Mouse (Mus musculus) left cerebral cortex, postnatal 25 days (tissue): ENCODE data around the gene Snapc4. TPM values are rescaled to one million over a fixed set of nuclear protein-coding genes. Genes with fewer than 3 reads are reported as not detected.

ENCODE experiments used
- DNase-seq, 2 experiments: peaks; one replicate each; pipeline ENCODE4 v3.0.0; 2022; ENCODE audit warnings: low spot score in 2 of 2, mixed read lengths in 1 of 2
- intact Hi-C: fragments of 180-260 bp; cut with DNase I; formaldehyde crosslinking; loops from one replicate; pipeline ENCODE4 v1.15.1; 2025
- total RNA-seq, 2 experiments: library from RNA; stranded (reverse); gene quantifications; 2 replicates each; pipeline ENCODE4 v1.2.3; 2021

Gene Snapc4
- 10 to 100 TPM; 56.9 to 67.7 TPM for total RNA-seq

DNA sequence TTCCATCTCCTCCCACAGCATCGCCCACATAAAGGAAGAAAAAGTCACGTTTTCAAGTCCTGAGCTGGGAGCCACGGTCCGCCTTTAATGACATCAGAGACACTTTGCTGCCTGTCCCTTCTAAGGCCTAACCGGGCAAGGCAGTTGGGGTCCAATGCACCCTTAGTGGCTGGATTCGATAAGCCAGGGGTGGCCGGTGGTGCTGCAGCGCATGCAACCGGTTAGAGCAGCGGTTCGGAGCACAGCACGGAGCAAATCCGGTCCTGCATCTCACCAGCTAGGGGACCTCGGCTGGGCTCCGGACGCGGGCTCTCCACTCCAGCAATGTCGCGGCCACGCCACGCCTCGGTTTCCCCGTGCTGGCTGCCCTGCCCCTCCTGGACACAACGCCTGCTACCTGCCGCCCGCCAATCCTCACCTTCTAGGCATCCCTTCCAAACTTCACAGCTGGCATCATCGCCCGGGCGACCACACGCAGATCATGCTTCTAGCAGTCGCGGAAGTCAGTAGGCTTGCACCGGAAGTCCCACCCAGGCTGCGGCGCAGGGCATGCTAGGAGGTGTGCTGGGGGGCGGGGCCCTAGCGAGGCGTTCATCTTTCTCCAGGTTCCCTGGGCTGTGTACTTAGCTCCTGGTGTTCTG lies at the start of gene Snapc4:
Snapc4 (minus strand) TSS at position 523 of the 641 bp plus-strand sequence.
- DNase-seq = peak; percentile 80 to 90
- intact Hi-C loops = no loop called here

DNA sequence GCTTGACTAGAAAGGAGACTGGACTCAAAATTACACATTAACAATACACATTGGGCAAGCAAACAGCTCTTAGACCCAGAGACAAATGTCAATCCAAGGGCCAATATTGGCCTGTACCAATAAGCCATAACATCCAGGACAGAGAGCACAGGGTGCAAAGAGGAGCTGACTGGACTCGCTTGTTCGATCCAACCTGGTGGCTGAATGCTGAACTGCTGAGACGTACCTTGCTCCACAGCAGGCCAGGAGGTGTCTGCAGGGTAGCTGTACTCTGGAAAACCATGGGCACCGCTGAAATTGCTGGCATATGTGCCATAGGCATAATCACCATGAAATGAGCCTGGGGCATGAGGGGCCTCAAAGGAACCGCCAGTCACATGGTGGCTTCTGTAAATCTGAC lies 49.4 kb upstream of the Snapc4 start:
- no peak for DNase-seq
- intact Hi-C loops = no loop called here

DNA sequence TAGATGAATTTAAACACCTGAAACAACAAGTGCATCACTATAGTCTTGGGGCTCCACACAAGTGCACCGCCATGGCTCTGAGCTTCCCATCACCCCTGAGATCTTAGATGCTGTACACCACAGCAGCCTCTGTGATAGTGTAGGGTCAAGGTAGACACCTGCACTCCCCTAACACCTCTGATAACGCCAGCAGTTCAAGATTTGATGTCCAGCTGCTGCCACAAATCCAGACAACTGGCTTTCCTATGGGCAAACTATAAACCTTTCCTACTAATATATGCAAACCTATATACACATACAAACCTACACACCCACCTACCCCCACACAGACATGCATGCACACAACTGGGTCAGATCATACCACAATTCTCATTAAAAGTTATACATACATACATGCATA lies 44.1 kb upstream of the Snapc4 start:
- no peak for DNase-seq
- intact Hi-C loops = no loop called here

DNA sequence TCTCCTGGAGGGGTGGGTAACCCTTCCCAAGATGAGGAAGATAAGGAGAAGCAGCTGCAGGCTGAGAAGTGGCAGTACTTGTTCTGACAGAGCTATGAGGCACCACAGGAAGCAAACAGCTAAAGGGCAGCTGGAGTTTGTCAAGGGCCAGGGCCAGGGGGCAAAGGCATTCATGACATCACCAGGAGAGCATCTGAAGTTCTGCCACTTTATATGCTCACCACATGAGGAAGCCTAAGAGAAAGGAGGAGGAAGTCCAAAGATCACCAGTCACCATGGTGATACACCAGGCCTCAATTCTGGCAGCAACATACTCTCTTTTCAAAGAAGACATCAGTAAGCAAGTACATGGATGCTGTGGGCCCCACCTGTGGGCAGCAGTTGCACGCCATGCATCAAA lies 42.6 kb upstream of the Snapc4 start:
- intact Hi-C loops = no loop called here
- no peak for DNase-seq

DNA sequence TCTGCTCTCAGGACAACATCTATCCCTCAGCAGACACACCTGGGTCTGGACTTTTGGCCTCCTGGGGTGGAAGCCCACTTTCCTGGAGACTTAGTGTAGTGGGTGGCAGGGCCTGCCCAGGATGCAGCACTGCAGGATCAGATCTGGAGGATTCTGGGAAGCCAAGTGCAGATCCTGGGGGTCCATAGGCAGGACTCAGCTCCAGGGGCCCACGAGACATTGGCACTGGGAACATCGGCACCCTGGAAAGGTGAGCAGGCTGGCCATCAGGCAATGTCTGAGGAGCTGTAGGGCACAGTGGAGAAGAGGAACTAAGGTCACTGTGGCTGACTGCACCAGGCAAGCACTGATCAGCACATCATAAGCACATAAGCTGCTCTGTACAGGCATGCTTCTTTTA lies 41.5 kb upstream of the Snapc4 start:
- intact Hi-C loops = no loop called here
- no peak for DNase-seq

GRCm38 (mm10) chr2:26418120-26418519 lies 37.7 kb upstream of the Snapc4 start:
- DNase-seq = no peak

DNA sequence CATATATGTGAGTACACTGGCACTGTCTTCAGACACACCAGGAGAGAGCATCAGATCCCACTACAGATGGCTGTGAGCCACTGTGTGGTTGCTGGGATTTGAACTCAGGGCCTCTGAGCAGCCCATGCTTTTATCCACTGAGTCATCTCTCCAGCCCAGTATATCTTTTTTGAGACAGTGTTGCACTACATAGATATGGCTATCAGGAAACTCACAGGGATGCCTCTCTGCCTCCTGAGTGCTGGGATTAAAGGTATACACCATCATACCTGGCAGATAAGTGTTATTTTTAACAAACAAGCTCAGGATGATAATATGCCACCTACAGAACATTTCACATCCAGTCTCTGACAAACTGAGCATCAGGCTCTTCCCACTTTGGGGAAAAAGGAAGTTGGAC lies 36.6 kb upstream of the Snapc4 start:
- DNase-seq = no peak
- intact Hi-C loops = no loop called here

More at GRCm38 (mm10) chr2:26418120-26418519, 37.7 kb upstream of the Snapc4 start:
- intact Hi-C loops = no loop called here

DNA sequence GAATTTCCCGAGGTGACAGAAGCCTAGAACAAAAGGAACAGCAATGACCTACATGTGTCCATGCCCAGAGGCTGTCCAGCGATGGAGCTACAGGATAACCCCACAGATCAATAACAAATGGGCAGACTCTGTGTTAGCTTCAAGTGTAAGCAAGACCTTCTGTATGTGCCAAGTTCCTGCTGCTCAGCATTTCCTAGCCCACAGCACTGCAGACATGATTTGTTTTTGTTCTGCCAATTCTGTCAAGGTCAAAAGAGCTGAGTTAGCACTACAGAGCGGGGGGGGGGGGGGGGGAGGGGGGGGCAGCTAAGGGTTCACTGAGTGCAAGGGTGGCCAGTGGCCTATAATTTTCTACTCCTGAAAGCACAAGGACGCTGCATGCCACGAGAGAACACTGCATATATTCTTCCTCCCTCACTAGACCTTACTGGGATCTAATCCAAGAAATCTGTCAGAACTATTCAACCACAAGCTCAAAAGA lies 30.5 kb upstream of the Snapc4 start:
- no peak for DNase-seq
- intact Hi-C loops = no loop called here

DNA sequence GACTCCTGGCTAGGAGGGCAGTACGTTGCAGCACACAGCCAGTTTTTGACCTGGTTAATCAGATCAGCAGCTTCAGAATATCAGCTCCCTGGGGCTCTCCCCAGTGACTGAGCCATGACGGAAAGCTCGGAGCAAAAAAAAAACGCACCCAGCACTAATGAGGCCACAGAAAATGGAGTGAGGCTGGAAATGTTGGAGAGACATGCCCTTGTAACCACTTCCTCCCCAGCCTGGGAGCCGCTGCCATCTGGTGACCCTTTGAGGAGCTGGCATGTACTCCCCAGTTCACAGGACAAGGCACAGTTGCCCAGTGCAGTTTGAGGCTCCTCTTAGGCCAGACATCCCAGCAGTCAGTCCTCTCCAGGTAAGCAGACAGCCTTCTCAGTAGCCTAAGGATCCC lies 29.6 kb upstream of the Snapc4 start:
- DNase-seq = no peak
- intact Hi-C loops = no loop called here

DNA sequence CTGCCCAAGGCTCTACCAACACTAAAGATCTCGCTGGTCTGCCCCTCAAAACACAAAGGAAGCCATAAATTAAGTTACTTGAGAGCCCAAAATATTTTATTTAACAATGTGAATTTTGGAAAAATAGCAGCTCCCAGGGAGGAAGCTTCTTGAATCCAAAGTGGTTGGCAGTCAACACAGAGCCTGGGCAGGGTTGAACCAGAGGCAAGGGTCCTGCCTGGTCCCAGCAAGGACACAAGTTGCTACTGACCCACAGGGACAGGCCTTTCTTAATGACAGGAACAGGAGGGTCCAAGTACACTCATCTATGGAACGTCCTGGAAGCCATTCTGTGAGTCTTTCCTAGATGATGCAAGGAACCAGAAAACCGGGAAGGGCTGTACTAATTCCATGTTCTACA lies 28.9 kb upstream of the Snapc4 start:
- no peak for DNase-seq
- intact Hi-C loops = no loop called here

GRCm38 (mm10) chr2:26408515-26409356 lies 28.3 kb upstream of the Snapc4 start, which contains the start of gene Inpp5e:
Gene Inpp5e (minus strand): TSS chr2:26409203.
- peak; percentile 97 for DNase-seq
- intact Hi-C loops = no loop called here

DNA sequence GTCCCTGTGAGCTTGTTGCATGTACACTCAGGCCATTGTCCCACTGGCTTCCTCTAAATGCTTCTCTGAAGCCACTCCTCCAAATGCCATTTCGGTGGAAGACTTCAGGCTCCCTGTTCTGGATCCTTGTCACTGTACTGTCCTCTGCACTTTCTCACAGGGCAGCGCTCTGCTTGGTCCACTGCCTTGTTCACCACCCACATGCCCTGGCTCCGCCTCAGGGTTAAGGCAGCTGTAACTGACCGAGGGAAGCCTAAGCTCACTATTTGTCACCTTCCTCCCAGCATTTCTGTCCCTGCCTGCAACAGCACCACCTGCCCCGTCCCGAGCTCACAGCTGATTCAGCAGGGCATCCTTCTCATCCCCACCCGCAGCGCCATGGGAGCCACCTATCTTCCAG lies 22.9 kb upstream of the Snapc4 start:
- intact Hi-C loops = no loop called here
- DNase-seq = no peak

DNA sequence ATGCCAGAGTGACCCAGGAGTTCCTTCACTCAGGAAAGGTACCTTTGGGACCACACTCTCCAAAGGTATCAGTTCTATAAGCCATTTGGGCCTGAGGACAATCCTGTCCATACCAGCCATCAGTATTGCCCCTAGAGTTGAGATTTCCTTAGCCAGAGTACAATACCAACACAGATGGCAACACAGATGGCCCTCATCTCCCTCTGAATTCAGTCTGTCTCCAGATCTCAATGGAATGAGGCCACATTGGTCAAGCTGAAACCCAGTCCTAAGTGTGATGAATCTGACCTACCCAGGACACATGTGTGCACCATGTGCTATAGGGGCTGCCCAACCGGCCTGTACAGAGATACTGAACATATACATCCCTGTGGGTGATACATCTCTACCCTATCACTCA lies 21.8 kb upstream of the Snapc4 start:
- no peak for DNase-seq

GRCm38 (mm10) chr2:26401023-26401422 lies 20.6 kb upstream of the Snapc4 start:
- no peak for DNase-seq
- intact Hi-C loops = no loop called here

More for the DNA sequence above, 21.8 kb upstream of the Snapc4 start:
- intact Hi-C loops = no loop called here

DNA sequence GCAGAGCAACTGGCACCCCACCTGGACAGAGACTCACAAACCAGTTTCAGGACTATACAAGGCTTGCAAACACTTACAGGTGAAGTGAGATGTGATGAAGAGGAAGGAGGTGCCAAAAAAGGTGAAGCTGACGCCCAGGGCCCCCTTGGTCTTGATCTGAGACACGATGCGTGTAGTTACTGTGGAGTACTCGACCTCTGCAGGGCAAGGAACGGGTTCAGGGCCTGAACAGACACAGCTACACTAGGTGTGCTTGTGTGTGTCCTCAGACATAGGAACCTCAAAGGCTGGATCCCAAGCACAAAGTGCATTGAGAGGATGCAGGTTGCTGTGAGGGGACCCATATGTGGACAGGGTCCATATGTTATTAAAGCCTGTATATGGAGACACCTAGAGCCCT lies 19.8 kb upstream of the Snapc4 start:
- intact Hi-C loops = no loop called here
- DNase-seq = no peak

DNA sequence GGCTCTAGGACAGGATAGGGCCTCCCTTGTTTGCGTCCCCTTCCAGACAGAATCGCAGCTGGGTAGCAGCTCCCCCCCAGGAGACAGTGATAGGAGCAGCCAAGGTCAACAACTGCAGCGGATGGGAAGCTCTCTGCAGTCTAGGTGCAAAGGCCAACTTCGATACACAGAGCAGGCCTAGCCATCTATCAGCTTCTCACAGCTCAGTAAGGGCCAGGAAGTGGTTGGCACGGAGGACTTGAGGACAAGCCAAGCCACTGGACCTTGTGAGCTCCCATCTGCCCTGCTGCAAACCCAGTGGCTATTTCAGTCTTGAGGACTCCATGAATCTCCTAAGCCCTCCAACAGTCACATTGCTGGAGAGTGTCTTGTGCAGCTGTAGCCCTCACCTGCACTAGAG lies 19.2 kb upstream of the Snapc4 start:
- intact Hi-C loops = no loop called here
- no peak for DNase-seq

- no peak for DNase-seq
- intact Hi-C loops = no loop called here
These were observed 18.5 kb upstream of the Snapc4 start for GRCm38 (mm10) chr2:26398978-26399377.

DNA sequence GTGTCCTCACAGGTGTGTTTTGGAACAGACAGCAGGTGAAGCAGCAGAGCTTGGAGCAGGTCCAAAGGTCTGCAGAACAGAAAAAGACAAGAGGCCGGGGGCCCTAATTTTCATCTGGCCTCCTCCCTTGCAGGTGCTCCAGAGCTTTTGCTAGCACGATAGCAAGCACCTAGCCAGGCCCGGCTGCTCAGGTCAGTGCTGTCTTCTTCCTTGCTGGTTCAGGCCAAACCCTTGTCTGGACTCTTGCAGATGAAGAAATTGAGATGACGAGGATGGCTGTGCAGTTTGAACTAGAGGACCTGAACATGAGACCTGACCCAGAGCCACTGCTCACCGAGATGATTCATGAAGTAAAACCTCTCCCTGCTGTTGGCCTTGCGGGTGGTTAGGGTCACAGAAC lies 11.2 kb upstream of the Snapc4 start:
- no peak for DNase-seq
- intact Hi-C loops = no loop called here

GRCm38 (mm10) chr2:26390954-26391353 lies 10.5 kb upstream of the Snapc4 start:
- no peak for DNase-seq
- intact Hi-C loops = no loop called here

DNA sequence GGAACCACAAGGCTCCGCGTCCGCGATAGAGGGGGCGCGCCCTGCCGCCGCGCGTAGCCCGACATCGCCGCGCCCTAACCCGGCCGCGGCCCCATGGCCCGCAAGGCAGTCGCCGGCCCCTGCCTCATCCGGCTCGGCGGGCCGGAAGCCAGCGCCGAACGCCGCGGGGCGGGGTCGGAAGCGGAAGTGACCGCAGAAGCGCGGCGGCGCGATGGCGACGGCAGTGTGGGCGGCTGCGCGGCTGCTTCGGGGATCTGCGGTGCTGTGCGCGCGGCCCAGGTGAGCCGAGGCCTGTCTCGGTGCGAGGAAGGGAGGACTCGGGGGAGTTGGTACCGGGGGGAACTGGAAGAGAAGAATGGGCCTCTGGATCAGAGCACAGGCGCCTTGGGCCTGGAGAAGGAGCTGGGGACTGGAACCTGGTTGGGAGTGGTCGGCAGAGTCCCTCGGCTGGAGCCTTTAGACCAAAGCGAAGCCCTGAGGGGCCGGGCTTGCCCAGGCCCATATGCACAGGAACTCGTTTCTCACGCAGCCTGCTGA lies 8.8 kb upstream of the Snapc4 start, which contains the start of the genes Entr1 and Pmpca:
Entr1 (minus strand) TSS at position 163 of the 537 bp plus-strand sequence.
Pmpca (plus strand) TSS at position 186 of the 537 bp plus-strand sequence.
- DNase-seq = peak; percentile 85 to 88
- intact Hi-C loops = no loop called here
